Mouse (Mus musculus) layer of hippocampus, adult 9-10 months (tissue): ENCODE results near the gene Sec31a.
"Not testable (repeated sequence)": the region's sequence is repeated elsewhere in the genome, so short reads cannot be mapped to it uniquely, and the experiment has no call there.

Source experiments
- DNase-seq: peaks from one replicate; pipeline ENCODE4 v3.0.0; 2022; ENCODE audit warnings: low spot score

The Sec31a gene

DNA sequence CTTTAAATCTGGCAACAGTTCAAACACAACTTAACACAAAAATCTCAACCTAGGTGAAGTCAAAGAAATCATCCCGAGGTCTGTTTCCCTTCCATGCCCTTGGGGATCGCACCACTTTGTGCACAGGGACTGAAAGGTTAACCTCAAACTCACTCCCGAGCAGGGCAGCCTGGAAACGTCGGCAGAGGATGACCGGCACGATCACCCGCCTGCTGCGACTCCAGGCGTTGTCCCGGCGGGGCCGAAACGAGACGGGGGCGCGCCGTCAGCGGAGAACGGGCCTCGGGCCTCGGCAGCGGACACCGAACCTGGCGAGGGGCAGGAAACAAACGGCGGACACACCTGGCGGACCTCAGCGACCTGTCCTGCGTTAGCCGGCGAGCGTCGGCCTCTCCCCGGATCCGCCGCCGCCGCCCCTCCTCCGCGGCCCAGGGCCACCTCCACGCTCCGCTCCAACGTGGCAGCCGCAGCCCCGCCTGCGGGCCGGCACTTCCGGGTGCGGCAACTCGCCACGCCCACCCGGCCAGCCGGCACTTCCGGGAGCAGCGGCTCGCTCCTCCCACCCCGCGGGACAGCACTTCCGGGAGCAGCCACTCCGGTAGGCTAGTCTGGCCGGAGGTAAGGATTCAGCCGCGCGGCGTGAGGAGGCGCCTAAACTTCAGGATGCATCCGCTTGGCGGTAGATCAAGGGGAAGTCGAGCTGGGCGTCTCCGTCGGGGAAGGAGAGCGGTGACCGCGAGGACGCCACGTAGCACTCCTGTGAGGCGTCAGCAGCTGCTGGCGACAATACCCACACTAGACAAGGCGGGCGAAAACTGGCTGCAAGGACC is at the start of gene Sec31a:
Gene Sec31a, minus strand, starts transcription at position 474 of the 830 bp plus-strand sequence.
- DNase-seq, result peak; percentile 85

DNA sequence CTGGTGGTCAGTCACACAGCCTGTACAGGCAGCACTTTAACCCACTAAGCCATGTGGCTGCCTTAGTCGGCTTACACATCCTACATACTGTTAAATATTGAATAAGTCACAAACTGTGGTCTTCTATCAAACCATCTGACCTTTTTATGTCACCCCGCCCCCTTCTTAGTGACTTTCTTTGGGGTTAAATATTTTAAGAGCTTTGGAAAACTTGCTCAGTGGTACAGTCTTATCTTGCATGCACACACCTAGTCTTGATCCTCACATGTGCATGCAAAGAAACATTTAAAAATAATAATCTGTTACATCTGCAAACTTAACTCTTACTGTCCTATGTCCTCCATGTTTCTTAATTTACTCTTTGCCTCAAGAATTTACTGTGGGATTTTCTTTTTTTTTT is 46.3 kb upstream of the Sec31a start:
- no peak for DNase-seq

DNA sequence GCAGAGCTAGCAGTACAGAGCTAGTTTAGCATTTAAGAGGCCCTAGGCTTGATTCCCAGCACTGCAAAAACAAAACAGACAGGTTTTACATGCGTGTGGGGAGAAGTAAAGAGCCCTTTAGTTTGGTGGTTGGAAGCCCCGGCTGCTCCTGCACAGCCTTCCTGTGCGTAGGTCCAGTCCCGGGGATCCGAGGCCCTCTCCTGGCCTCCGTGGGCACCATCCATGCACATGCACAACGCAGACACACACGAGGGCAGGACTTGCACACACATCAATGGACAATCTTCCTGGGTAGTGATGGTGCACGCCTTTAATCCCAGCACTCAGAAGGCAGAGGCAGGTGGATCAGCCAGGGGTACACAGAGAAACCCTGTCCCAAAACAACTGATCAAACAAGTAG is 45.5 kb upstream of the Sec31a start:
- no peak for DNase-seq

DNA sequence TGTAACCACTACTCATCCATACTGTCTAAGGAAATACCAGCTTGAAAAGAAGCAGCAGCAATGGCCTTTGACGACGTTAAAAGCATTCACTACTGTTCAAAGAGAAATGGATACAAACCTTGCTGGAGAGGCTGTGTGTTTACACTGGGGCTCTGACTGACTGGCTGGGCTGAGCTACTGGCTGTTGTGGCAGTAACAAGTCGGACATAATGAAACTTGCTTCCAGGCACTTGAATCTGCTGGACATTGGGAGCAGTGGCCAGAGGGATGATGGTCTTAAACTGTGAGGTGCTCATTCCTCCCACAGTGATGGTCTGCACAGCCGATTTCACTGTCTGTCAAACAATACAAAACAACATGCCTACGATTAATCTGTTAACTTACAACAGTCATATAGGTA is 43.4 kb upstream of the Sec31a start:
- DNase-seq, result no peak

DNA sequence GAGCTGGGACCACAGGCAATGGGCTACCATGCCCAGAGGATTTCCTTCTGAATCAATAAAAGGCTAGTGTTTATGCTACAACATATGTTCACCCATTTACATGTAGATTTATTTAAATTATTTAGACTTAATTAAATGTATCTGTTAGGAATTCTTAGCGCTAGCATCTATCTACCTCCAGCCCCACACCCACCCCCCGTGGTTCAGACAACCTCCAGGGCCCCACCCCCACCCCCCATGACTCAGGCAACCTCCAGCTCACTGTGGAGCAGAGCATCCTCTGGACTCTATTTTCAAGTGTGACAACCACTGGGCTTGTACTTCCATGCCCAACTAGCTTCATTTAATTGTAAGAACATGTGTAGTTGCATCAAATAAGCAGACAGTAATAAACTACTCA is 35.8 kb upstream of the Sec31a start:
- no peak for DNase-seq

DNA sequence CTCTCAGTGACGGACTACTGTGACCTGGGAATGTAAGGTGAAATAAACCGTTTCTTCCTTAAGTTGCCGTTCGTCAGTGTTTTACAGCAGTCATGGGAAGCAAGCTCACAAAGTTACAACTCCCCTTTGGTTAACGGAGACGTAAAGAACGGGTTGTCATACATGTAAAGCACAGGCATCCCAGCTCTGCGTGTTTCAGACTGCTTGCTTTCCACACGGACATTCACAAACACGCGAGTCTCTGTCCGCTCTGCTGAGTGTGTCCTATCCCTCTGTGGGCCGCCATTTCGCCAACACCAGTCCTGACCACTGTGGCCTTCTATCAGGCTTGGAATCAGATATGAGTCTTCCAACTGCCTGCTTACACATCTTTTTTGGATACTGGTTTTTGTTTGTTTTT is 22.8 kb upstream of the Sec31a start:
- DNase-seq, result no peak

DNA sequence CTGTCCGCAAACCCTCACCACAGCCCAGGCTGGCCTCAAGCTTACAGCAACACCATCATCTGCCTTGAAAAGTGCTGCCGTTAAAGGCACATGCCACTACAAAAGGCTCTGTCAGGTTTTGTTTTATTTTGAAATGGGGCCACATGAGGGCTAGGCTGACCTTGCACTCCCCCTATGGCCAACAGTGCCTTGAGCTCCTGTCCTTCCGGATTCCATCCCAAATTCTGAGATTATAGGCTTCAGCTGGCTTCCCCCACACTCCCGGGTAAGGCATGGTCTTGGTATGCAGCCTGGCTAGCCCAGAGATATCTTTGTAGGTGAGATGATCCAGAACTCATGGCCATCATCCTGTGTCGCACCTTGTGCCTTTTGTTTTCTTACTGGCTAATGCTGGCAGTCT is 21.9 kb upstream of the Sec31a start:
- DNase-seq, result no peak

DNA sequence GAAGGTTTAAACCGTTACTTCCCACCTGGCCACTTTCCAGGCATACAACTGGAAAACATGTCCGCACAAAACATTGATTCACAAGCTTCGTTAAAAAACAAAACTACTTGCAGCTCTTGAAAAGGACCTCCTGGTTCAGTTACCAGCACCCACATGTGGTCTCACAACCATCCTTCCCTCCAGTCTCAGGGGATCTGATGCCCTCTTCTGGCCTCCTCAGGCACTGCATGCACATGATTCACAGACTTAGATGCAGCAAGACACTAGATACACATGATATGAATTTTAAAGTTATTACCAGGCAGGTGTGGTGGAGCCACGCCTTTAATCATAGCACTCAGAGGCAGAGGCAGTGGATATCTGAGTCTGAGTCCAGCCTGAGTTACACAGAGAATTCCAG is 21.1 kb upstream of the Sec31a start:
- DNase-seq, result no peak

DNA sequence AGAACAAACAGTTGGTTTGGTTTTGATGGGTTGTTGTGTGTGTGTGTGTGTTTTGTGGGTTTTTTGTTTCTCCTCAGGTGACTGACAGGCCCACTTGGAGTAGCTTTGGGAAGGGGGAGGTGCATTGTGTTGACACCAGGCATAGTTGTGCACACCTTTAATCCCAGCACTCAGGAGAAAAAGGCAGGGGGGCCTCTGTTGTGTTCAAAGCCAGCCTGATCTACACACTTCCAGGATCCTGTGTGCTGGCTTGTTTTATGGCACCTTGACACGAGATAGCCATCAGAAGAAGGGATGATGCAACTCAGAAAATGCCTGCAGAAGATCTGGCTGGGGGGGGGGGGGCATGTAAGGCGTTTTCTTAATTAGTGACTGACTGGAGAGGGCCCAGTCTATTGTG is 14.9 kb upstream of the Sec31a start:
- no peak for DNase-seq

DNA sequence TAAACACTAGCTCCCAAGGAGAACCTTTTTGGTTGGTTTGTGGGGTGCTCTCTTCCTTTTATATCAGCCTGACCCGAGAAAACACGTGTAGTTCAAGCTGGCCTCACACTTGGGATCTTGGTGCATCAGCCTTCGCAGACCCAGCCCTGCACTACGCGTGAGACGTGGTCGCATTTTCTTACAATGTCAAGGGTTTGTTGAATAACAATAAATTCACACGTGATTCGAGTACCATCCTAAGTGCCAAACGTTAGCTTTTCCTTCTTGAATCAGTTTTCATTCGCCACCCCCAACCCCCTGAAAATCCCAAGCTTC is 14.0 kb upstream of the Sec31a start:
- no peak for DNase-seq

DNA sequence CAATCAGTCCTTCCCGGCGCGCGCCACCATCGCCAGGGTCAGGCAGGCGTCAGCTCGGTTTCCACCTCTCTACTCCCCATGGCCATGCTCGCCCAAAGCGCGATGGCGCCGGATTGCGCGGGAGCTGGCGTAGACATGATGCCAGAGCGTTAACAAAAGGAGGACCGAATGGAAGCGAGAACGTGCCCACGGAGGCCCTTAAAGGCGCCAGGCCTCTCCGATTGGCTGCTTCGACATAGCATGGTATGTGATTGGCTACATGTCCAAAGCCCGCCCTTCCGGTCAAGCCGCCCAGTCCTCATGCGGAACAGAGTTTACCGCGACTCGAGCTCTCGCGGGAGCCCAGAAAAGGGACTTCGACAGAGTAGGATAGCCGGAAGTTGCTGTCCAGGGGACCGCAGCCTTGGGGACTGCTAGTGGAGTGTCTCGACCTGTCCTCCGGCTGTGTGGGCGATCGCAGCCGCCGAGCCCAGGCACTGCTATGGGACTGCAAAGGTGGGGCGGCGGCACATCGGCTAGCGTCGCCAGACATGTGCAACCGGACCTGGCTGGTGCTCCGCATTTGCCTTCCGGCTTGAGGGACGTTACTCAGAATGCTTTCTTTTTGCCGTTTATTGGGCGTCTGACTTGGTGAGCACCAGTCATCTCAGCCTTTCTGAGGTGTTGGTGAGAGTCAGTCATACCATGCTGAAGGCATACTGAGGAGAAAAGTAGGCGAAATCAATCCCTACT is 13.5 kb upstream of the Sec31a start:
- DNase-seq, result peak; percentile 80

DNA sequence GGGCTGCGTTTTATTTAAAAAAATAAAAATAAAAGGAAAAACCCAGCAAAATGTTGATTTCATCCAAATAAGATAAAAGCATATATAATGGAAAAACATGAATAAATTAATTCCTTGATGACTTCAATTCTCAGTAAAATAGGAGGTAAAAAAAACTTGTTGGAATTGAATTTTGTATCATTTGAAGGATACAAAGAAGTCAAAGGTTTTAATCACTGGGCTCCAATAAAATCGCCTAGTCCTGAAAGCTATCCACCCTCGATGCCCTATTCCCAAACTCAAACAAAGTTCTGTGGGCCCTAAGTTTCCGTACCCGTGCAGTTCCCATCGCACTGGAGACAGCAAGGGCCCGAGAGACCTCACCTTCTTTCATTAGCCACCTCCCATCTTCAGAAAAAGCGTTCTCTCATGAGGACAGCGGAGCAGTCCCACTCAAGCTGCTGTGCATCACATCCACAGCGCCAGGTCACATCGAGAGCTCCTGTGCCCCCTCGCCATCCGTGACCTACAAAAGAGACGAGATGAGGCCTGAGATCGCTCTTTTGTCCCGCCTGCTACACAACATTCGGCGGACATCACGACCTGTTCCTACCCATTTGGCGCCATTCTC is 12.8 kb upstream of the Sec31a start:
- no peak for DNase-seq

DNA sequence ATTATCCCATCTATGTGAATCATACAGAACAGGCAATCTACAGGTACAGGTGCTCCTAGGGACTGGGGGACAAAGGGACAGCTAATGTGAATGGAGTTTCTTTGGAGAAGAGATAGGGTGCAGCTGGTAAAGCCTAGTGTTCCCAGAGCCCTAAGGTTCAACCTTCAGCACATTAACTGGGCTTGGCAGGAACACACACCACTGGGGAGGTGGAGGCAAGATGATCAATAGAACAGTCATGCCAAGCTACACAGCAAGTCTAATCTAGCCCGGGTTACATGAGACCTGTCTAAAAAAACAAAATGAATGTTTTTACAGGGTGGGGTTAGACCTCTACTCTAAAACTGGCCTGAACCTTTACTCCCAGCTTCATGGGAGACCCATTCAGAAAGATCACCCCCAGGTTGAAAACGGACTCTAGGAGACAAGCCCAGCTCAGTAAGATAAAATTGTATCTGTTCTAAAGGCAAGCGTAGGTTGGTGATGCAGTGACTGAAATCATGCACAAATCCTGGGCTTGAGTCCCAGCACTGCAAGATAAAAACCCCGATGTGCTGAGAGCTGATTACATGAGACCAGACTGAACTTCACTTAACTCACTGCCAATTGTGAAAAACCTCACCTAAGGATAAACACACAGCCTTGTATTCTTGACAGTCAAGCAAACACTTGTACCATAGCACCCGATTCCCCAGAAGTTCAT is 12.1 kb upstream of the Sec31a start:
- DNase-seq, result no peak

DNA sequence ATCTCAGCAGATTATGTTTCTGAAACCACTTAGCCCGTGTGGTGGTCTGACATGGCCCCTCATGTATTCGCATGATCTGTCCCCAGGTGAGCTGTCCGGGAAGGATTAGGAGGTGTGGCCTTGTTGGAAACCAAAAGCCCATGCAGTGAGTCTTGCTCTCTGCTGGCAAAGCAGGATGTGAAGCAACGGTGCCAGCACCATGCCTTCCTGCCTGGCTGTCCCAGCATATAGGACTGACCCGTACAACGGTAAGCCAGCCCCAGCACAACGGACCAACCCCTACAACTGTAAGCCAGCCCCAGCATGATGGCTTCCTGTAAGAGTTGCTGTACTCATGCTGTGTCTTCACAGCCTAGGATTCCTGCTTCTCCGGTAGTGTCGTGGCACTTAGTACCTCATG is 11.2 kb upstream of the Sec31a start:
- no peak for DNase-seq

DNA sequence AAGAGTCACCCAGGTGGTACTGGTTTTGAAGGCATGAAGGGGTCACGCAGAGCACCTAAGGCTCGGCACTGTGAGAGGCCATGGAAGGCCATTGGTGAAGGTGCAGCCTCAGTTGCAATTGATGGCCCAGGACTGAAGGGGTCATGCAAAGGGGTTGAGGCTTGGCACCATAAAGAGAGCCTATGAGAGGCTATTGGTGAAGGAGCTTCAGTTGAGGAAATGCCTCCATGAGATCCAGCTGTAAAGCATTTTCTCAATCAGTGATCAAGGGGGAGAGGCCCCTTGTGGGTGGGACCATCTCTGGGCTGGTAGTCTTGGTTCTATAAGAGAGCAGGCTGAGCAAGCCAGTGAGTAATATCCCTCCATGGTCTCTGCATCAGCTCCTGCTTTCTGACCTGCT is 9.8 kb upstream of the Sec31a start:
- DNase-seq, result not testable (repeated sequence)

DNA sequence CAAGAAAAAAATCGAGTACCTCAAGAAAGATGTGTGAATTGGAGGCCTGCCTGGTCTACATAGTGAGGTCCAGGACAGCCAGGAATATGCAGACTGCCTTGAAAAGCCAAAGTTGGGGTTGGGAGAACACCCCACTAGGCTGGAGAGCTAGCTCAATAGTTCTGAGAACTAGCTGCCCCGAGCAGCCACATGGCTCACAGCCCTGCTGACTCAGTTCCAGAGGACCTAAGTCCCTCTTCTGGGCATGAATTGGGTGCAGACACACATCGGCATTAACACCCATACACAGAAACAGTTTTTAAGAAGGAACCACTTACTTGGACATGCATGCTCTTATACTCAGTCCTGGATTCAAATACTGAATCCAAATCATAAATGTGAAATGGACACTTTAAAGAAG is 8.2 kb upstream of the Sec31a start:
- DNase-seq, result no peak

DNA sequence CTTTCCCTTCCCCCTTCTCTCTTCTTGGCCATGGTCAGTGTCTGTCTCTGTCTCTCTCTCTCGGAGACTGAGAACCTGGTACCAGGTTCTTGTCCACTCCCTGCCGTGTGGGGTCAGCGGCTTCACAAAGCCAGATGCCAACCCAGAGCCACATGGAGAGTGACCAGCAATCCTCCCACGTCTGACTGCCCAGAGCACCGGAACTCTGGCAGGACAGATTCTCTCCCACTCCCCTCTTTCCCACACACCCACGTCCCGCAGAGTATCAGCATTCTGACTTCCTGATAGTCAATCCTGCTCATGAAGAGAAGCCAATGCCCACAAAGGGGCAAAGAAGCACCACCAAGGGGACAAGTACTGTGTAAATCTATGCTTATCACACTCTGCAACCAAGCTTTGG is 7.6 kb upstream of the Sec31a start:
- no peak for DNase-seq

DNA sequence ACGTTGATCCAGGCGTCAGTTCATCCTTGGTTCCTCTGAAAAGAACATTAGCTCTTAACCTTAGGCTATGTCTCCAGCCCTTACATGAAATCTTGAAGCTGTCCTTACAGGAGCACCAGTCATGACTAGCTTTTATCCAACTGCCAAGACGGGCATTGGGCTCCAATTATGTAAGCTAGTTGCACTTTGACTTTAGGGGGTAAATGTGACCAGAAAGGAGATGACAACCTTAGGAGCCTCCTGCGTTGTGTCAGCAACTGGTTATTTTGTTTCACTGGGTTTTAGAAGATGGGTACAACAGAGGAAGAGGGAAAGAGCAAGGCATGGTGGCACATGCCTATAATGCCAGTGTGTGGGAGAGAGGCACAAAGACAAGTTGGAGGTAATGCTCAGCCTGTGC is 2.8 kb upstream of the Sec31a start:
- DNase-seq, result no peak

DNA sequence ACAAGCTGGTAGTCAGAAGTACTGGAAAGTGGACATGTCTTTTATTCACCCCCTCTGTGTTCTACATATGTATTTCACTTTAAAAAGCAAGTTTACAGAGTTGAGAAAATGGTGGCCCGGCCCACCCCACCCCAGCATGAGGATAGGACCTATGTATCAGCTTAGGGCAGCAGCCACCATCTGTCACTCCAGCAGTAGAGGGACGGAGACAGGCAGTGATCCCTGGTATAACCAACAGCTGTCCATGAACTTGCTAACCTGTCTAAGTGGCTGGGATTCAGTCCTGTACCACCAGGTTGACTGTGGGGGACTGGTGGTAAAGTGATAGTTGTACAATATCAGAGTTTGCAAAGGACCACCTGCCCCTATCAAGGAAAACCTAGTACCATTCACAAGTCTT is 2.0 kb upstream of the Sec31a start:
- DNase-seq, result no peak

DNA sequence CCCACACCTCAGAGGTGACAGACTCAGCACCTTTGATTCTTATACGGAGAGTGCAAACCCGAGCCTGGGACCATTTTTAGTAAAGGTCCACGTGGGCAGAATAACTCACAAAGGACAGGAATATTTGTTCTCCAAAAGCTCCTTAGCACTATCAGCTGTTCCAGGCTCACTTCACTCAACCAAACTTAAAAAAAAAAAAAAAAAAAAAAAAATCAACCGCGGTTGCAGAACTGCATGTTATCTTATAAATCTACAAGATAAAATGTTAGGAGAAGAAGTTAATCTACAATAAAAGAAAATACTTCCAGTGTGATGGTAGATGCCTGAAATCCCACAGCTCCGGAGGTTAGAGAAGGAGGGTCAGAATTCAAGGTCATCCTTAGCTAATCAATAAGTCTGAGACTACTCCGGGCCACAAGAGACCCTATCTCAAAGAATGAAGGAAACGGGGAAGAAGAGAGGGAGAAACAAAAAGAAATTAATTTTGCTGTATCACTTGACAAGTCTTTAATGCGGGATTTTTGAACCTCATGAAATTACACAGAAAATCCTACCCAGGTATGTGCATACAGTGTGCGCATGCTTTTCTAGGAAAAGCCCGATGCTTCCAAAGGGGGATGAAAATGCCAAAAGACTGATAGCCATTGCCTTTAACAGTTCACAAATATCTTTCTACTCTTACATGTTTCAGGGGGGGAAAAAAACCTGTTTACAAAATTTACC is 1.4 kb downstream of the Sec31a start:
- no peak for DNase-seq

DNA sequence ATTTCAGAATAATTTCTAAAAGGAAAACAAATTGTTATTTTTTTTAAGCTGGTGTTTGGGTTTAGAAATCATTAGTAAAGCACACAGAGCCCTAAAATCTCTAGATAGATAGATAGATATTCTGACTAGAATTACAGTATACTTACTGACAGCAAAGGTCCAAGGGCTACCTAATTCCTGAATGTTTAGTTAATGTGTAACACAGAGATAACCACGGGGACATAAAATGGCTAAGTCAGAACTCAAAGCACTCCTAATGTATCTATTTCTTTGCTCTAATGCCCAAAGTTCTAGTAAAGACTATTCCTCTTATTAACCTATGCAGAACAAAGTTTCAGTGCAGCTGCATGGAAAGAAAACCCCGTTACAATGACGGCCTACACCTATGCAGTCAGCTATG is 3.1 kb downstream of the Sec31a start:
- DNase-seq, result no peak

DNA sequence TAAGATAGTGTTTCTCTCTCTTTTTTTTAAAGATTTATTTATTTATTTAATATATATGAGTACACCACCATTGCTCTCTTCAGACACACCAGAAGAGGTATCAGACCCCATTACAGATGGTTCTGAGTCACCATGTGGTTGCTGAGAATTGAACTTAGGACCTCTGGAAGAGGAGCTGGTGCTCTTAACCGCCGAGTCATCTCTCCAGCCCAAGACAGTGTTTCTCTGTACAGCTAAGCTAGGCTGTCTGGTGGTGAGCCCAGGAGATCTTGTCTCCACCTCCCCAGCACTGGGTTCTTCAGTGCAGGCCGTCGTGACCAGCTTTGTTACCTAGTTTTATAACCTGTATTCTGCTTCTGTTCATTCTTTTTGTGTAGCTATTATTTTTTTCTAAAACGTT is 5.8 kb downstream of the Sec31a start:
- DNase-seq, result no peak
